Mouse (Mus musculus): Measurements from ENCODE around the gene Foxred1.

DNA sequence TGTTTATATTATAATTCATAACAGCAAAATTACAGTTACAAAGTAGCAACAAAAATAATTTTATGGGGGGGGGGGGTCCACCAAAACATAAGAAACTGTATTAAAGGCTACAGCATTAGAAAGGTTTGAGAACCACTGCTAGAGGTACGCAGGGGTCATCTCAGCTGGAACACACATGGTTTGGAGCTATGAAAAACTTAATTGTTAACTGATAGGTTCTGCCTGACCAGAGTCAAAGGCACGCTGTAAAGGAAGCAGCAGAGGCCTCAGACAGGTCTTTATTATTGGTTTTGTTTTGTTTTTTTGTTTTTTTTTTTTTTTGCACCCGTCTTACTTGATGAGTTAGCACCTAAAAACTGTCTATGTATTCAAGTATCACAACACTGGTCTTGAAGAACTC, 52.4 kb downstream of the Foxred1 start:
- TF ChIP-seq CTCF (IDR thresholded peaks at IDR 0.05; ENCODE audit: borderline replicate concordance, insufficient read depth, low read length) (no peak), POLR2A (IDR thresholded peaks at IDR 0.05; ENCODE audit: low read depth, low read length) (no peak)

All from embryonic fibroblast, embryonic 13.5 days (primary cell).